Comparison of ENCODE assay signal across 31 mouse cellular contexts in genomic region chr10:14034790-14035189, GRCm38 (mm10).
DNase-seq lines count a peak whose midpoint lies in the region; ATAC-seq lines count a peak whose summit lies in the region.
"Had no signal": no experiment of that assay in that cellular context is flagged by ENCODE, and none has a peak within 500 bp of the region (broad histone marks: within the 10 kb centered on the region; RNA-seq: fewer than 3 reads in every experiment).

No protein-coding gene starts in this region.

- no peak overlapping the region for H3K4me2 ChIP-seq in kidney, embryonic 16.5 days (replicated peaks; ENCODE audit: low read depth, low read length)
- H3K4me2 ChIP-seq: embryonic facial prominence, embryonic 13.5 days; forebrain, embryonic 13.5 days; heart, embryonic 13.5 days; hindbrain, embryonic 12.5 days; limb, embryonic 13.5 days; lung, embryonic 14.5 days; midbrain, embryonic 15.5 days; neural tube, embryonic 13.5 days had no signal

- H3K27me3 ChIP-seq in kidney, embryonic 16.5 days (ENCODE audit: insufficient read depth, low read length), result no peaks in the 10 kb centered on the region
- no peaks in the 10 kb centered on the region for H3K27me3 ChIP-seq in splenic B cell, adult 2 months (ENCODE audit: control insufficient read depth, insufficient read depth, low read length, poor library complexity, severe bottlenecking)
- H3K27me3 ChIP-seq: embryonic facial prominence, embryonic 13.5 days; forebrain, embryonic 13.5 days; heart, embryonic 13.5 days; hindbrain, embryonic 12.5 days; midbrain, embryonic 15.5 days; neural tube, embryonic 13.5 days had no signal

- WGBS in kidney, embryonic 16.5 days, result 66% methylated on average over 7 of the region's 7 CpGs

- peak; percentile 24; the same call in 1 of the 2 replicates for ATAC-seq in frontal cortex, adult (ENCODE audit: low TSS enrichment)
- peak; percentile 19; the same call in 1 of the 2 replicates for ATAC-seq in kidney, embryonic 16.5 days (ENCODE audit: low FRiP score, low TSS enrichment)
- ATAC-seq in activated CD4-positive, CD25-positive, alpha-beta regulatory T cell, adult 4 months, result peak; percentile 19
- ATAC-seq: forebrain, embryonic 13.5 days; midbrain, embryonic 15.5 days had no signal

- peaks cover 7% of the 10 kb centered on the region for H3K4me1 ChIP-seq in kidney, embryonic 16.5 days (ENCODE audit: insufficient read depth, low read length)
- H3K4me1 ChIP-seq: embryonic facial prominence, embryonic 13.5 days; forebrain, embryonic 13.5 days; hindbrain, embryonic 12.5 days; midbrain, embryonic 15.5 days had no signal

- no peak for DNase-seq in frontal cortex, postnatal 36 days (ENCODE audit: low spot score in 2 of 2)
- DNase-seq in kidney, adult 8-10 months, result no peak
- peak; percentile 71 for DNase-seq in splenic B cell, adult 2 months (ENCODE audit: low read depth, low spot score)
- no peak for DNase-seq in adrenal gland, adult 2 months
- DNase-seq: adrenal gland, postnatal 14 days; cerebellum, adult 8-10 months; cerebellum, postnatal 36 days; embryo, embryonic 11 days; gastrocnemius, postnatal 14 days; heart, adult 18-20 months; heart, postnatal 14 days; lung, embryonic 14.5 days; lung, postnatal 4 days; thymus, adult 18-20 months; thymus, postnatal 36 days had no signal

- no peak overlapping the region for H3K9ac ChIP-seq in kidney, embryonic 16.5 days (replicated peaks; ENCODE audit: low read length)
- H3K9ac ChIP-seq: embryonic facial prominence, embryonic 13.5 days; forebrain, embryonic 13.5 days; heart, embryonic 13.5 days; hindbrain, embryonic 12.5 days; limb, embryonic 13.5 days; liver, embryonic 14.5 days; lung, embryonic 14.5 days; midbrain, embryonic 15.5 days; neural tube, embryonic 13.5 days had no signal

- H3K9me3 ChIP-seq in kidney, embryonic 16.5 days (ENCODE audit: low read length), result no peaks in the 10 kb centered on the region
- H3K9me3 ChIP-seq: embryonic facial prominence, embryonic 13.5 days; forebrain, embryonic 13.5 days; G1E; heart, embryonic 13.5 days; hindbrain, embryonic 12.5 days; limb, embryonic 13.5 days; midbrain, embryonic 15.5 days; neural tube, embryonic 13.5 days had no signal

- no peaks in the 10 kb centered on the region for H3K36me3 ChIP-seq in kidney, embryonic 16.5 days (ENCODE audit: insufficient read depth, low read length)
- no peaks in the 10 kb centered on the region; the same call in 1 of the 2 replicates for H3K36me3 ChIP-seq in splenic B cell, adult 2 months (ENCODE audit: control insufficient read depth, insufficient read depth, low read length, poor library complexity, severe bottlenecking)
- H3K36me3 ChIP-seq: embryonic facial prominence, embryonic 13.5 days; G1E; heart, embryonic 13.5 days; hindbrain, embryonic 12.5 days; limb, embryonic 13.5 days; midbrain, embryonic 15.5 days; neural tube, embryonic 13.5 days had no signal

- H3K27ac ChIP-seq in kidney, embryonic 16.5 days (ENCODE audit: low read length), result no peak overlapping the region
- H3K27ac ChIP-seq: embryonic facial prominence, embryonic 13.5 days; forebrain, embryonic 13.5 days; heart, embryonic 13.5 days; hindbrain, embryonic 12.5 days; kidney, postnatal 0 days; layer of hippocampus, adult 2 months; limb, embryonic 13.5 days; liver, embryonic 14.5 days; midbrain, embryonic 15.5 days; neural tube, embryonic 13.5 days had no signal

- no peak overlapping the region for H3K4me3 ChIP-seq in kidney, embryonic 16.5 days (ENCODE audit: low read length)
- H3K4me3 ChIP-seq: embryonic facial prominence, embryonic 13.5 days; erythroblast, embryonic 14.5 days; forebrain, embryonic 13.5 days; heart, embryonic 13.5 days; hindbrain, embryonic 12.5 days; layer of hippocampus, adult 2 months; limb, embryonic 13.5 days; midbrain, embryonic 15.5 days; myocyte; neural tube, embryonic 13.5 days had no signal
